ENCODE assay signal across 8 mouse cellular contexts in genomic region chr8:11555720-11556591, GRCm38 (mm10). TPM values are rescaled to one million over a fixed set of nuclear protein-coding genes. Genes with fewer than 3 reads are reported as not detected.
DNase-seq lines count a peak whose midpoint lies in the region; ATAC-seq lines count a peak whose summit lies in the region.

No protein-coding gene starts in this region.

- peak; percentile 88 for ATAC-seq in forebrain, embryonic 14.5 days
- peak; percentile 91 for ATAC-seq in neural tube, embryonic 15.5 days (ENCODE audit: low FRiP score)

- H3K4me2 ChIP-seq in forebrain, embryonic 14.5 days (ENCODE audit: low read length), result peak overlapping the region; percentile 82
- peak overlapping the region; percentile 77 for H3K4me2 ChIP-seq in neural tube, embryonic 15.5 days

- intact Hi-C loops in heart, postnatal 14 days (cut with DNase I), result loop anchor here (2.0 kb wide), 1 partner anchor 79 kb away; the partner anchor contains the start of gene Ankrd10

- peak overlapping the region; percentile 100 for H3K27ac ChIP-seq in forebrain, embryonic 14.5 days (ENCODE audit: low read depth, low read length)
- peak overlapping the region; percentile 100 for H3K27ac ChIP-seq in neural tube, embryonic 15.5 days (replicated peaks)

- no peaks in the 10 kb centered on the region for H3K36me3 ChIP-seq in forebrain, embryonic 14.5 days (ENCODE audit: control insufficient read depth, insufficient read depth, low read length)
- no peaks in the 10 kb centered on the region for H3K36me3 ChIP-seq in neural tube, embryonic 15.5 days

- H3K27me3 ChIP-seq in forebrain, embryonic 14.5 days (replicated peaks; ENCODE audit: control insufficient read depth, insufficient read depth, low read length), result no peaks in the 10 kb centered on the region
- H3K27me3 ChIP-seq in neural tube, embryonic 15.5 days (replicated peaks), result no peaks in the 10 kb centered on the region

- peak overlapping the region; percentile 71 for H3K4me3 ChIP-seq in forebrain, embryonic 14.5 days (ENCODE audit: low read depth, low read length)
- peak overlapping the region; percentile 95 for H3K4me3 ChIP-seq in neural tube, embryonic 15.5 days (replicated peaks)

- H3K9ac ChIP-seq in forebrain, embryonic 14.5 days (ENCODE audit: low read length), result peak overlapping the region; percentile 82
- peak overlapping the region; percentile 93 for H3K9ac ChIP-seq in neural tube, embryonic 15.5 days (replicated peaks)

- peaks cover 11% of the 10 kb centered on the region; the same call in 1 of the 2 replicates for H3K4me1 ChIP-seq in forebrain, embryonic 14.5 days (ENCODE audit: control insufficient read depth, insufficient read depth, low read length)
- H3K4me1 ChIP-seq in neural tube, embryonic 15.5 days, result peaks cover 29% of the 10 kb centered on the region

- WGBS in forebrain, embryonic 14.5 days, result under 1% methylated on average over 102 of the region's 103 CpGs
- under 1% methylated on average over 94 of the region's 103 CpGs for WGBS in neural tube, embryonic 15.5 days

- DNase-seq in ES-CJ7 (ENCODE audit: low read depth, low spot score), result peak; percentile 100
- DNase-seq in cerebellum, adult 11 months, result peak; percentile 99
- DNase-seq in forebrain, embryonic 14.5 days (ENCODE audit: low spot score), result peak; percentile 100
- peak; percentile 99 for DNase-seq in heart, postnatal 14 days
- DNase-seq in layer of hippocampus, adult 11-12 months (ENCODE audit: low spot score), result peak; percentile 100
- peak; percentile 100 for DNase-seq in lung, adult 18-20 months
- peak; percentile 99 for DNase-seq in testis, postnatal 14 days (ENCODE audit: low spot score)

- H3K9me3 ChIP-seq in forebrain, embryonic 14.5 days (replicated peaks; ENCODE audit: control insufficient read depth, low read length), result no peaks in the 10 kb centered on the region
- no peaks in the 10 kb centered on the region for H3K9me3 ChIP-seq in neural tube, embryonic 15.5 days (replicated peaks)

RNA-seq across cellular contexts. Expression of gene Ing1, which starts 0.6 kb away (rescaled TPM):
- 49.1 and 50.8 TPM in 2 replicates for polyA plus RNA-seq in forebrain, embryonic 14.5 days (2014; fragmentation: Nextera tagmentation; extraction: Ambion mirVana)
- total RNA-seq in heart, postnatal 14 days (2021), result 10 to 100 TPM; 23.6 to 24.2 TPM
- polyA plus RNA-seq in neural tube, embryonic 15.5 days (2015; fragmentation: Nextera tagmentation; extraction: Ambion mirVana), result 43.0 and 44.7 TPM in 2 replicates

RNA-seq across cellular contexts. Expression of gene Cars2, which starts 5.4 kb away (rescaled TPM):
- polyA plus RNA-seq in forebrain, embryonic 14.5 days (2014; fragmentation: Nextera tagmentation; extraction: Ambion mirVana), result 26.0 and 30.5 TPM in 2 replicates
- total RNA-seq in heart, postnatal 14 days (2021), result 10 to 100 TPM; 37.0 TPM
- 26.8 and 27.7 TPM in 2 replicates for polyA plus RNA-seq in neural tube, embryonic 15.5 days (2015; fragmentation: Nextera tagmentation; extraction: Ambion mirVana)

RNA-seq across cellular contexts. Expression of gene Naxd, which starts 58.6 kb away (rescaled TPM):
- polyA plus RNA-seq in forebrain, embryonic 14.5 days (2014; fragmentation: Nextera tagmentation; extraction: Ambion mirVana), result 158 and 170 TPM in 2 replicates
- 10 to 100 TPM; 33.2 to 33.3 TPM for total RNA-seq in heart, postnatal 14 days (2021)
- 149 and 154 TPM in 2 replicates for polyA plus RNA-seq in neural tube, embryonic 15.5 days (2015; fragmentation: Nextera tagmentation; extraction: Ambion mirVana)

Comparison
In these comparisons a context has a peak if more than half of its experiments do, and no peak if none do; other contexts are left out.
1. Peak in every context shown above with its lines: DNase-seq, ATAC-seq, H3K4me3 ChIP-seq and H3K27ac ChIP-seq.